Mouse (Mus musculus) kidney, adult 2 months (tissue): ENCODE measurements around the gene Rnf207.

Experiments
- CTCF ChIP-seq: fragments of 200-500 bp; conservative IDR thresholded peaks from 2 replicates; pipeline ENCODE4 v1.5.1; 2011; ENCODE audit warnings: low read depth, mild to moderate bottlenecking, control low read depth, low read length, moderate library complexity, mixed read lengths; ENCODE audit not compliant: insufficient read depth, insufficient read length
- POLR2A ChIP-seq: fragments of 200-500 bp; IDR thresholded peaks from one replicate; pipeline ENCODE4 v1.6.1; 2011; ENCODE audit warnings: low read depth, low read length, control low read depth

DNA sequence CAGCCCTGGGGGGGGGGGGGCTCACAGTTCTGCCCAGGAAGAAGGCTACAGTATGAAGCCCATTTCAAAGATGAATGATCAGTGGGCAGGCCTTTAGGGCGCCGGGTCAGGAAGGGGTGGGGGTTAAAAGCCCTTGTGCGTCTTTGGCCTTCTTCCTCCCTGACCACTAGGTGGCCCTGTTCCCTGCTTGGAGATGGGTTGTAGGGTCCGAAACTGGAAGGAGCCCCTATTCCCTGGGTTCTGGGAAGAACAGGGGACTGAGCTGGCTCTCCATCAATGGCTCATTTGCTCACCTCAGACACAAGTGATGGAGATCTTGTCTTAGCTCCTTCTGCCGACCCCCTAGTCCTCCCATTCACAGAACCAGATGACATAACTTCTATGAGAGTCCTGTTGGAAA lies 24.5 kb upstream of the Rnf207 start:
- TF ChIP-seq CTCF (peak; percentile 54), POLR2A (no peak)
